Mouse (Mus musculus) A20 (cell line): ENCODE measurements around the gene Pisd.

ENCODE experiments used
- DNase-seq: peaks from one replicate; pipeline ENCODE4 v3.0.0-alpha.2; 2011; ENCODE audit warnings: low read depth, low spot score

Gene Pisd

GRCm38 (mm10) chr5:32711485-32711884 lies 74.0 kb downstream of the Pisd start:
- DNase-seq = no peak

DNA sequence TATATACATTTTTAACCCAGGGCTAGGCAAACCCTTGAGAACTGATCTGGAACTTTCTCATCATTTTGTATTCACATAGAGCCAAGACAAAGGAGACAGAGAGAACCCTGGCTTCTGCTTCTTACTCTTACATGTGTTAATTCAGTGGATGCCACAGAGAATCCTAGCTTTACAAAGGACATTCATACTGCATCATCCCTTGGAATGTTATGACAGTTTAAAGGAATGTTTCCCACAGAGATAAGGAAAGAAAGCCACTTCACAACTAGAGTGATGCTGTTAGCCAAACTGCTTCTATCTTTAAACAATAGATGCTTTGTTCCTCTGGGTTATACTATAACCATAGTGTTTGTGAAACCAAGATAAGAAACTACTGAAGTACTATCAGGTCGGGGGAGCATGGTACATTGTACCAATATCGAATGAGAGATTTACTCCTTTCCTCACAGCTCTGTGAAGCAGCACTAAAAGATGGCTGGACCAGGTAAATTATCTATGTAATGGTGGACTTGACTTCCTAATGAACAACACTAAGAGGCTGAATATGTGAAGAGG lies 79.1 kb downstream of the Pisd start:
- no peak for DNase-seq

- no peak for DNase-seq
These were observed 88.1 kb downstream of the Pisd start for GRCm38 (mm10) chr5:32697208-32697867.

- no peak for DNase-seq
These were observed 92.0 kb downstream of the Pisd start for GRCm38 (mm10) chr5:32693411-32693810.
